Mouse (Mus musculus): ENCODE data around the gene Nckap5. TPM values are rescaled to one million over a fixed set of nuclear protein-coding genes. Genes with fewer than 3 reads are reported as not detected.

The Nckap5 gene
- total and polyA plus RNA-seq, 3 experiments: not detected

DNA sequence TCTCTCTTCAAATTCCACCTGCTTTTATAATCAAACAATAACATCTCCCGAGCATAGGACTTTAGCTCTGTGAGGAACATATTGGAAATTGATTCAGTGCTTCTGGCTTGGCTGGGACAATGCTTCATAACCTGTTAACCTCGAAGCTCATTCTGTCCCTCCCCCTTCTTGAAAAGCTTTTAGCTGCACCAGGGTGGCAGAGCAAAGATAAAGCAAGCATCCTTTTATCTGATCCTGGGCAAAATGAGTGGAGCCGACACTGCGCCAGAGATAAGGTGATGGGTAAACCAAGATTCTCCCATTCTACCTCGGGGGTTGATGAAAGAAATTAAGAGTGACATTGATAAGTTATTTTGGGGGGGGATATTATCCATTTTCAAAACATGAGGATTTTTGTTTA is 824.9 kb downstream of the Nckap5 start:
- Histone ChIP-seq H3K4me1 (ENCODE audit: control insufficient read depth in 1 of 2, insufficient read depth in 2 of 2) (no peaks in the 10 kb centered on the region), H3K79me2 (replicated peaks; ENCODE audit: control insufficient read depth, extremely low read depth, insufficient read depth, poor library complexity, severe bottlenecking) (no peaks in the 10 kb centered on the region), H3K27ac (ENCODE audit: insufficient read depth, low read depth) (no peak overlapping the region), H3K4me2 (ENCODE audit: insufficient read depth, low read depth, poor library complexity, severe bottlenecking) (no peak overlapping the region), H3K4me3 (replicated peaks in 1 of 3; ENCODE audit: low read depth in 2 of 3, low read length in 2 of 3, poor library complexity in 1 of 3) (no peak overlapping the region), H3K9me3 (replicated peaks; ENCODE audit: low read length) (peaks cover 68% of the 10 kb centered on the region), H3K9ac (ENCODE audit: insufficient read depth, low read depth) (no peak overlapping the region), H3K27me3 (replicated peaks) (no peaks in the 10 kb centered on the region), H3K36me3 (replicated peaks in 1 of 2; ENCODE audit: control insufficient read depth in 1 of 2, insufficient read depth in 1 of 2, low read length in 1 of 2) (no peaks in the 10 kb centered on the region)
- DNase-seq (ENCODE audit: extremely low read depth): no peak
- TF ChIP-seq HCFC1 (IDR thresholded peaks at IDR 0.05; ENCODE audit: low read depth, low read length) (no peak), MAFK (IDR thresholded peaks at IDR 0.05; ENCODE audit: insufficient replicate concordance, low read length) (no peak), JUN (IDR thresholded peaks at IDR 0.05; ENCODE audit: insufficient read depth, low read depth, low read length) (no peak)
- dilution Hi-C loops (cut with MboI; ENCODE audit: extremely low pct_ligation_motif_present, extremely low pct_unique_long_range_greater_than_20kb, low sequenced_read_pairs) (no loop called here), in situ Hi-C loops (cut with MboI; ENCODE audit: low pct_ligation_motif_present, low pct_unique_long_range_greater_than_20kb, low sequenced_read_pairs) (no loop called here)

DNA sequence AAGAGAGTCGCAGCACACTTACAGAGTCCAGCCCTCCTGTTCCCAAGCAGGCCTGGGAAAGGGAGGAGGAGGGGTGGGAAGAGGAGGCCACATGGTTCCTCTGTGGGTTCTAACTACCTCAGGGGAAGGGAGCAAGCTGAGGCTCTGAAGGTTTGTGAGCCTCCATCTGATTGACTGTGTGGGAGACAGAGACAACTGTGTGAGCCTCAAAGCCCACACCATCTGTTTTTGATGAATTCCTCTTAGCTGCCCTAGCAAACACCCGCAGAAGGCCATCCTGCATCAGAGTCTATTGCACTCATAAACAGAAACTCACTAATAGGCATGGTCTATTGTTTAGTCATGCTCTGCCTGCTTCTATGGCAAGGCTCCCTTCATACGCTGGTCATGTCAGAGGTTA is 834.1 kb downstream of the Nckap5 start:
- H3K36me3 ChIP-seq (replicated peaks in 1 of 2; ENCODE audit: control insufficient read depth in 1 of 2, insufficient read depth in 1 of 2, low read length in 1 of 2): no peaks in the 10 kb centered on the region
- no peak overlapping the region for H3K27ac ChIP-seq (ENCODE audit: insufficient read depth, low read depth)
- H3K4me1 ChIP-seq (ENCODE audit: control insufficient read depth in 1 of 2, insufficient read depth in 2 of 2): no peaks in the 10 kb centered on the region
- no peaks in the 10 kb centered on the region for H3K27me3 ChIP-seq (replicated peaks)
- no peak overlapping the region for H3K9ac ChIP-seq (ENCODE audit: insufficient read depth, low read depth)
- in situ Hi-C loops (cut with MboI; ENCODE audit: low pct_ligation_motif_present, low pct_unique_long_range_greater_than_20kb, low sequenced_read_pairs): no loop called here
- dilution Hi-C loops (cut with MboI; ENCODE audit: extremely low pct_ligation_motif_present, extremely low pct_unique_long_range_greater_than_20kb, low sequenced_read_pairs): no loop called here
- H3K79me2 ChIP-seq (replicated peaks; ENCODE audit: control insufficient read depth, extremely low read depth, insufficient read depth, poor library complexity, severe bottlenecking): no peaks in the 10 kb centered on the region
- H3K4me3 ChIP-seq (replicated peaks in 1 of 3; ENCODE audit: low read depth in 2 of 3, low read length in 2 of 3, poor library complexity in 1 of 3): no peak overlapping the region
- peaks cover 63% of the 10 kb centered on the region for H3K9me3 ChIP-seq (replicated peaks; ENCODE audit: low read length)
- H3K4me2 ChIP-seq (ENCODE audit: insufficient read depth, low read depth, poor library complexity, severe bottlenecking): no peak overlapping the region
- TF ChIP-seq GABPA (IDR thresholded peaks at IDR 0.05; ENCODE audit: insufficient replicate concordance, low read depth, low read length): no peak
- TF ChIP-seq JUND (conservative IDR thresholded peaks at IDR 0.05; ENCODE audit: low read depth, low read length): no peak
- no peak for TF ChIP-seq CHD2 (IDR thresholded peaks at IDR 0.05; ENCODE audit: low read length)
- TF ChIP-seq USF2 (conservative IDR thresholded peaks at IDR 0.05; ENCODE audit: low read depth, low read length): no peak
- DNase-seq (ENCODE audit: extremely low read depth): no peak

- Histone ChIP-seq H3K27me3 (replicated peaks) (no peaks in the 10 kb centered on the region), H3K4me2 (ENCODE audit: insufficient read depth, low read depth, poor library complexity, severe bottlenecking) (no peak overlapping the region), H3K27ac (ENCODE audit: insufficient read depth, low read depth) (no peak overlapping the region), H3K4me1 (ENCODE audit: control insufficient read depth in 1 of 2, insufficient read depth in 2 of 2) (no peaks in the 10 kb centered on the region), H3K4me3 (replicated peaks in 1 of 3; ENCODE audit: low read depth in 2 of 3, low read length in 2 of 3, poor library complexity in 1 of 3) (no peak overlapping the region), H3K36me3 (replicated peaks in 1 of 2; ENCODE audit: control insufficient read depth in 1 of 2, insufficient read depth in 1 of 2, low read length in 1 of 2) (no peaks in the 10 kb centered on the region), H3K9ac (ENCODE audit: insufficient read depth, low read depth) (no peak overlapping the region), H3K9me3 (replicated peaks; ENCODE audit: low read length) (peaks cover 64% of the 10 kb centered on the region), H3K79me2 (replicated peaks; ENCODE audit: control insufficient read depth, extremely low read depth, insufficient read depth, poor library complexity, severe bottlenecking) (no peaks in the 10 kb centered on the region)
- in situ Hi-C loops (cut with MboI; ENCODE audit: low pct_ligation_motif_present, low pct_unique_long_range_greater_than_20kb, low sequenced_read_pairs): no loop called here
- DNase-seq (ENCODE audit: extremely low read depth): no peak
- dilution Hi-C loops (cut with MboI; ENCODE audit: extremely low pct_ligation_motif_present, extremely low pct_unique_long_range_greater_than_20kb, low sequenced_read_pairs): no loop called here
- TF ChIP-seq E2F4 (IDR thresholded peaks at IDR 0.05; ENCODE audit: insufficient replicate concordance, low read depth, low read length) (no peak), UBTF (IDR thresholded peaks at IDR 0.05; ENCODE audit: low read depth, low read length) (no peak), MAFK (IDR thresholded peaks at IDR 0.05; ENCODE audit: insufficient replicate concordance, low read length) (no peak), CTCF (conservative IDR thresholded peaks at IDR 0.05 in 1 of 2, IDR thresholded peaks at IDR 0.05 in 1 of 2; ENCODE audit: low read depth in 2 of 2, low read length in 2 of 2) (no peak), NRF1 (IDR thresholded peaks at IDR 0.05; ENCODE audit: low read depth, low read length) (no peak), ZMIZ1 (IDR thresholded peaks at IDR 0.05; ENCODE audit: low read depth, low read length) (no peak), ZKSCAN1 (IDR thresholded peaks at IDR 0.05; ENCODE audit: borderline replicate concordance, low read depth, low read length) (no peak), MAZ (IDR thresholded peaks at IDR 0.05; ENCODE audit: low read depth, low read length) (no peak), TBP (conservative IDR thresholded peaks at IDR 0.05; ENCODE audit: low read depth, low read length) (no peak), ETS1 (conservative IDR thresholded peaks at IDR 0.05; ENCODE audit: low read depth, low read length) (no peak), POLR2AphosphoS2 (IDR thresholded peaks at IDR 0.05; ENCODE audit: low read depth, low read length) (no peak), RCOR1 (conservative IDR thresholded peaks at IDR 0.05; ENCODE audit: low read depth, low read length) (no peak), CHD1 (IDR thresholded peaks at IDR 0.05; ENCODE audit: low read depth, low read length) (no peak), CHD2 (IDR thresholded peaks at IDR 0.05; ENCODE audit: low read length) (no peak), MAX (IDR thresholded peaks at IDR 0.05; ENCODE audit: low read length) (no peak), USF2 (conservative IDR thresholded peaks at IDR 0.05; ENCODE audit: low read depth, low read length) (no peak), BHLHE40 (IDR thresholded peaks at IDR 0.05; ENCODE audit: low read depth, low read length) (no peak)
Measured at GRCm38 (mm10) chr1:125987803-125988202, 842.8 kb downstream of the Nckap5 start.
